ENCODE assay signal across 13 mouse cellular contexts in genomic region chr5:134236241-134236640, GRCm38 (mm10). TPM values are rescaled to one million over a fixed set of nuclear protein-coding genes. Genes with fewer than 3 reads are reported as not detected.
A peak's percentile ranks its signal among the peaks of the same experiment; 100 is the strongest.
DNase-seq lines count a peak whose midpoint lies in the region; ATAC-seq and TF ChIP-seq lines count a peak whose summit lies in the region.
"Had no signal": no experiment of that assay in that cellular context is flagged by ENCODE, and none has a peak within 500 bp of the region (broad histone marks: within the 10 kb centered on the region; RNA-seq: fewer than 3 reads in every experiment).

No protein-coding gene starts in this region.

- WGBS in heart, embryonic 11.5 days (ENCODE audit: insufficient replicate concordance): 79% methylated on average over 3 of the region's 3 CpGs
- 42% methylated on average over 3 of the region's 3 CpGs for WGBS in bone marrow, adult 2 months
- 91% methylated on average over 3 of the region's 3 CpGs for whole genome bisulfite sequencing in limb, embryonic 15.5 days

- no peak for DNase-seq in heart, postnatal 25 days (ENCODE audit: low spot score)
- peak; percentile 43 to 49 for DNase-seq in kidney, postnatal 36 days
- no peak for DNase-seq in kidney, postnatal 14 days
- DNase-seq in yolk sac, embryonic 10.5 days (ENCODE audit: low spot score): no peak
- no peak for DNase-seq in cerebellum, adult 11-12 months
- DNase-seq: cerebellum, adult 11 months; heart, postnatal 14 days; kidney, adult 18-20 months; retina, postnatal 1 day had no signal

- H3K4me1 ChIP-seq in heart, embryonic 11.5 days (ENCODE audit: control insufficient read depth, insufficient read depth, low read length): peaks cover 24% of the 10 kb centered on the region
- H3K4me1 ChIP-seq in bone marrow, adult 2 months (ENCODE audit: control insufficient read depth, insufficient read depth, low read length): peaks cover 6% of the 10 kb centered on the region
- peaks cover 41% of the 10 kb centered on the region for H3K4me1 ChIP-seq in limb, embryonic 15.5 days

- ATAC-seq in heart, embryonic 11.5 days (replicated peaks; ENCODE audit: insufficient number of reproducible peaks, low FRiP score, low TSS enrichment): no peak
- ATAC-seq in limb, embryonic 15.5 days (ENCODE audit: insufficient number of reproducible peaks, low FRiP score, low TSS enrichment, low read depth): no peak

- H3K9ac ChIP-seq in heart, embryonic 11.5 days (ENCODE audit: low read depth, low read length): no peak overlapping the region
- no peak overlapping the region for H3K9ac ChIP-seq in limb, embryonic 15.5 days

- H3K4me3 ChIP-seq in heart, embryonic 11.5 days (ENCODE audit: low read depth, low read length): no peak overlapping the region
- H3K4me3 ChIP-seq in bone marrow, adult 2 months (replicated peaks; ENCODE audit: control insufficient read depth, low read depth, low read length): no peak overlapping the region
- H3K4me3 ChIP-seq in limb, embryonic 15.5 days: no peak overlapping the region

- H3K36me3 ChIP-seq in heart, embryonic 11.5 days (ENCODE audit: control insufficient read depth, insufficient read depth, low read length): peaks cover 52% of the 10 kb centered on the region
- H3K36me3 ChIP-seq in limb, embryonic 15.5 days: peaks cover 59% of the 10 kb centered on the region

- no peak for TF ChIP-seq POLR2A in bone marrow, adult 2 months (IDR thresholded peaks at IDR 0.05; ENCODE audit: borderline replicate concordance, control insufficient read depth, low read depth, low read length)

- H3K4me2 ChIP-seq in heart, embryonic 11.5 days: no peak overlapping the region
- H3K4me2 ChIP-seq in limb, embryonic 15.5 days: no peak overlapping the region
- H3K4me2 ChIP-seq: midbrain, embryonic 11.5 days had no signal

- H3K27ac ChIP-seq in heart, embryonic 11.5 days (ENCODE audit: low read depth, low read length): 0 out of 2 replicates have a peak overlapping the region, but pooled peaks have one; percentile 67
- peak overlapping the region; percentile 90 for H3K27ac ChIP-seq in bone marrow, adult 2 months (ENCODE audit: control insufficient read depth, insufficient read depth, low read depth, low read length, poor library complexity)
- 0 out of 2 replicates have a peak overlapping the region, but pooled peaks have one; percentile 79 for H3K27ac ChIP-seq in limb, embryonic 15.5 days

- intact Hi-C loops in heart, postnatal 25 days (cut with DNase I): no loop called here

- no peak for TF ChIP-seq CTCF in bone marrow, adult 2 months (IDR thresholded peaks at IDR 0.05; ENCODE audit: control insufficient read depth, insufficient read depth, low read length)

- no peaks in the 10 kb centered on the region for H3K27me3 ChIP-seq in heart, embryonic 11.5 days (ENCODE audit: control insufficient read depth, insufficient read depth, low read length)
- no peaks in the 10 kb centered on the region for H3K27me3 ChIP-seq in limb, embryonic 15.5 days

- no peaks in the 10 kb centered on the region for H3K9me3 ChIP-seq in heart, embryonic 11.5 days (replicated peaks; ENCODE audit: control insufficient read depth, low read length)
- no peaks in the 10 kb centered on the region for H3K9me3 ChIP-seq in limb, embryonic 15.5 days

RNA-seq across cellular contexts. Expression of gene Ncf1, which starts 6.8 kb away (rescaled TPM):
- polyA plus RNA-seq in heart, embryonic 11.5 days (2014; fragmentation: Nextera tagmentation; extraction: Ambion mirVana): 1.8 and 2.2 TPM in 2 replicates
- total RNA-seq in heart, postnatal 25 days (2021): 1 to 10 TPM; 5.0 to 5.3 TPM
- 78.6 and 222 TPM in 2 replicates for polyA plus RNA-seq in bone marrow, adult 2 months (2011; ENCODE audit: insufficient read depth, insufficient read length, low replicate concordance, missing spikeins)
- polyA plus RNA-seq in limb, embryonic 15.5 days (2015; fragmentation: Nextera tagmentation; extraction: Ambion mirVana): 12.3 and 13.1 TPM in 2 replicates

RNA-seq across cellular contexts. Expression of gene Gtf2ird2, which starts 52.4 kb away (rescaled TPM):
- polyA plus RNA-seq in heart, embryonic 11.5 days (2014; fragmentation: Nextera tagmentation; extraction: Ambion mirVana): 5.3 and 6.5 TPM in 2 replicates
- total RNA-seq in heart, postnatal 25 days (2021): 1 to 10 TPM; 4.0 to 5.1 TPM
- 3.0 and 5.5 TPM in 2 replicates for polyA plus RNA-seq in bone marrow, adult 2 months (2011; ENCODE audit: insufficient read depth, insufficient read length, low replicate concordance, missing spikeins)
- 7.6 and 8.4 TPM in 2 replicates for polyA plus RNA-seq in limb, embryonic 15.5 days (2015; fragmentation: Nextera tagmentation; extraction: Ambion mirVana)

RNA-seq across cellular contexts. Expression of gene Rcc1l, which starts 59.7 kb away (rescaled TPM):
- polyA plus RNA-seq in heart, embryonic 11.5 days (2014; fragmentation: Nextera tagmentation; extraction: Ambion mirVana): 21.0 and 21.8 TPM in 2 replicates
- 10 to 100 TPM; 27.6 to 30.5 TPM for total RNA-seq in heart, postnatal 25 days (2021)
- polyA plus RNA-seq in bone marrow, adult 2 months (2011; ENCODE audit: insufficient read depth, insufficient read length, low replicate concordance, missing spikeins): 10.4 and 12.5 TPM in 2 replicates
- polyA plus RNA-seq in limb, embryonic 15.5 days (2015; fragmentation: Nextera tagmentation; extraction: Ambion mirVana): 27.4 and 30.3 TPM in 2 replicates

Comparison
In these comparisons a context has a peak if more than half of its experiments do, and no peak if none do; other contexts are left out.
1. DNase-seq: peak in kidney, postnatal 36 days (2 of 2); none in heart, postnatal 25 days (single experiment), kidney, postnatal 14 days (single experiment), yolk sac, embryonic 10.5 days (single experiment) and cerebellum, adult 11-12 months (single experiment).
2. Peak in every context shown above with its lines, with median percentiles within 50 percentile points of each other: H3K27ac ChIP-seq.